Mouse (Mus musculus): ENCODE data around the gene Tnfrsf8. TPM values are rescaled to one million over a fixed set of nuclear protein-coding genes. Genes with fewer than 3 reads are reported as not detected.
"Not testable (repeated sequence)": the region's sequence is repeated elsewhere in the genome, so short reads cannot be mapped to it uniquely, and the experiment has no call there.

Tnfrsf8 gene
- polyA plus RNA-seq, 1 experiment from 2014 or later: 1.0 TPM

DNA sequence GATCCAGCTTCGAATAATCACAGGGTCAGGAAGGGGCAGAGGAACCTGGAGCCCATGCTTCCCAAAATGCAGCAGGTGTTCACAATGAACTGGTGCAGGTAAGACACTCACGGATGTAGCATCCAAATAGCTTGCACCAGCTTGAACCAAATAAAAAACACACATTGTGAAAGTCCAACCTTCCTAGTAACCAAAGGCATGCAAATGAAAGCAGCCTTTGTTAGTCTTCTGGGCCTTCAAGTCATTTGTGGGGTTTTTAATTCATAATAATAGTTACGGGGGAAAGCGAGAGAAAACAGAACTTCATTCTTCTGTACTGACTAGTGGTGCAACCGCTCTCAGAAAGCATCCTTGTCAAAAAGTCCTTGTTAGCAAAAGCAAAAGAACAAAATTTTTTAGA, 1.7 kb upstream of the Tnfrsf8 start:
- H3K36me3 ChIP-seq (ENCODE audit: control insufficient read depth, insufficient read depth, low read length): no peaks in the 10 kb centered on the region
- ATAC-seq: no peak
- H3K4me2 ChIP-seq (ENCODE audit: low read length): no peak overlapping the region
- no peak overlapping the region for H3K27ac ChIP-seq (ENCODE audit: low read length)
- H3K9ac ChIP-seq (ENCODE audit: low read depth, low read length): no peak overlapping the region
- no peaks in the 10 kb centered on the region for H3K9me3 ChIP-seq (replicated peaks; ENCODE audit: control insufficient read depth, low read length, poor library complexity, severe bottlenecking)
- 86% methylated on average over 5 of the region's 5 CpGs for WGBS
- H3K27me3 ChIP-seq (ENCODE audit: control insufficient read depth, insufficient read depth, low read depth, low read length): no peaks in the 10 kb centered on the region
- H3K4me3 ChIP-seq (ENCODE audit: low read depth, low read length): no peak overlapping the region
- H3K4me1 ChIP-seq (ENCODE audit: control insufficient read depth, insufficient read depth, low read length): no peaks in the 10 kb centered on the region

DNA sequence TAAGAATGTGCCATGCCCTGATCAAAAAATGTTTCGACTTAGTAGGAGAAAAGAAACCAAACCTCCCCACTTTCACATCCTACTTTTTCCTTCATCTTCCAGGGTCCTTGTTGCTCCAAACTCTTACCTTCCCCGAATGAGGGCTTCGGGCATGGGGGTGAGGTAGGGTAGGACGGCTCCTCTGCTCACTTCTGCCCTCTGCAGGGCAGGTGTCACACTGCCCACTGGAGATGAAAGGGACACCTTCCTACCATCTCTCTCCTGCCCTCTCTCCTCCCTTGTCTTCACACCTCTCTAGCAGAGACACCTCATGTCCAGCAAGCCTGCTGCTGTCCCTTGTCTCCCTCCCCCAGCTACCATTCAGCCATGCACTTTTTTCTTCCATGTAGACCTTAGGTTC, 998 bp downstream of the Tnfrsf8 start:
- H3K9me3 ChIP-seq (replicated peaks; ENCODE audit: control insufficient read depth, low read length, poor library complexity, severe bottlenecking): no peaks in the 10 kb centered on the region
- H3K9ac ChIP-seq (ENCODE audit: low read depth, low read length): no peak overlapping the region
- H3K36me3 ChIP-seq (ENCODE audit: control insufficient read depth, insufficient read depth, low read length): no peaks in the 10 kb centered on the region
- no peaks in the 10 kb centered on the region for H3K4me1 ChIP-seq (ENCODE audit: control insufficient read depth, insufficient read depth, low read length)
- WGBS: 85% methylated on average over 4 of the region's 4 CpGs
- H3K4me2 ChIP-seq (ENCODE audit: low read length): no peak overlapping the region
- no peaks in the 10 kb centered on the region for H3K27me3 ChIP-seq (ENCODE audit: control insufficient read depth, insufficient read depth, low read depth, low read length)
- H3K27ac ChIP-seq (ENCODE audit: low read length): no peak overlapping the region
- no peak for ATAC-seq
- H3K4me3 ChIP-seq (ENCODE audit: low read depth, low read length): no peak overlapping the region

DNA sequence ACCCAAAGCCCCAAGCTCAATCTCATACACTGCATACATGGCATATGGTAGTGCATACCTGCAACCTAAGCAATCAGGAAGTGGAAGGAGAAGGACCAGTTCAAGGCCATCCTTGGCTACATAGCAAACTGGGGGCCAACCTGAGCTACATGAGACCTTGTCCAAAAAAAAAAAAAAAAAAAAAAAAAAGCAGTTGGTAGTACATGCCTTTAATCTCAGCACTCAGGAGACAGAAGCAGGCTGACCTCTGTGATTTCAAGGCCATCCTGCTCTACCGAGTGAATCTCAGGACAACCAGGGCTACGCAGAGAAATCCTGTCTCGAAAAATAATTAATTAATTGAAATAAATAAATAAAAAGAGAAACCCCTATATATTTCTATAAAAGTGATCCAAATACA, 1.7 kb downstream of the Tnfrsf8 start:
- H3K4me2 ChIP-seq (ENCODE audit: low read length): no peak overlapping the region
- no peak overlapping the region for H3K27ac ChIP-seq (ENCODE audit: low read length)
- no peaks in the 10 kb centered on the region for H3K36me3 ChIP-seq (ENCODE audit: control insufficient read depth, insufficient read depth, low read length)
- H3K9me3 ChIP-seq (replicated peaks; ENCODE audit: control insufficient read depth, low read length, poor library complexity, severe bottlenecking): no peaks in the 10 kb centered on the region
- 91% methylated on average over 3 of the region's 3 CpGs for WGBS
- H3K27me3 ChIP-seq (ENCODE audit: control insufficient read depth, insufficient read depth, low read depth, low read length): no peaks in the 10 kb centered on the region
- no peaks in the 10 kb centered on the region for H3K4me1 ChIP-seq (ENCODE audit: control insufficient read depth, insufficient read depth, low read length)
- H3K4me3 ChIP-seq (ENCODE audit: low read depth, low read length): no peak overlapping the region
- ATAC-seq: no peak
- no peak overlapping the region for H3K9ac ChIP-seq (ENCODE audit: low read depth, low read length)

DNA sequence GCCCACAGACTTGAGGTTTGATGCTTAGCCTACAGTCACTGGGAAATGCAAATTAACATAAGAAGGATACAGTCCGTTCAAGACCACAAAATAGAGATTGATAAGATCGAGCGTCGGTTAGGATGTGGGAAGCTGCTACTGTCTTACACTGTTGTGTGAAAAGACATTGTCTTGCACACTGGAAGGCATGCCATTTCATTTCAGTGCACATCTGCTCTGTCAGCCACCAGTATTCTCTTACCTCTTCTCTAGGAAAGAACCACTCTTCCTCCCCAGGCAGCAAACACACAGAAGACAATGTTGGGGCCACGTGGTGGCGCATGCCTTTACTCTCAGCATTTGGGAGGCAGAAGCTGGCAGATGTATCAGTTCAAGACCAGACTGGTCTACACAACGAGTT, 2.4 kb downstream of the Tnfrsf8 start:
- H3K27ac ChIP-seq (ENCODE audit: low read length): no peak overlapping the region
- ATAC-seq: no peak
- H3K4me3 ChIP-seq (ENCODE audit: low read depth, low read length): no peak overlapping the region
- H3K9ac ChIP-seq (ENCODE audit: low read depth, low read length): no peak overlapping the region
- no peak overlapping the region for H3K4me2 ChIP-seq (ENCODE audit: low read length)
- WGBS: 79% methylated on average over 7 of the region's 7 CpGs
- no peaks in the 10 kb centered on the region for H3K4me1 ChIP-seq (ENCODE audit: control insufficient read depth, insufficient read depth, low read length)
- no peaks in the 10 kb centered on the region for H3K9me3 ChIP-seq (replicated peaks; ENCODE audit: control insufficient read depth, low read length, poor library complexity, severe bottlenecking)
- no peaks in the 10 kb centered on the region for H3K27me3 ChIP-seq (ENCODE audit: control insufficient read depth, insufficient read depth, low read depth, low read length)
- no peaks in the 10 kb centered on the region for H3K36me3 ChIP-seq (ENCODE audit: control insufficient read depth, insufficient read depth, low read length)

DNA sequence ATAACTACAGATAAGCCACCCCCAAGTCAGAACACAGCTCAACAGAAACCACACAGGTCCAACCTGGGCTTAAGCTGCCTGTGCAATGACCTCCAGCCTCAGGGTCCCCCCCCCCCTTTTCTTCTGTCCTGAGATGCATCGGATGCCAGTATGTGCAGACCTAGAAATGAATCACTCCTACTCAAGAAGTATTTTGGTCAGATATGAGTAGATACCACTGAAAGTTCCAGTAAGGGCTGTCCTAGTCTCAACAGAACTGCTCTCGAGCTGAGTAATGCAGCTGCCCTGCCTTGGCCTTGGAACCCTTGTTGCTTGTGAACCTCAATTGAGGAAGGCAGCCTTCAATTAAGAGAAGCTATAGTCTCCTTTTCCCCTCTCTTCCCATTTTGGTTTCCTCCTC, 4.1 kb downstream of the Tnfrsf8 start:
- no peak for ATAC-seq
- Histone ChIP-seq H3K4me2 (ENCODE audit: low read length) (no peak overlapping the region), H3K27me3 (ENCODE audit: control insufficient read depth, insufficient read depth, low read depth, low read length) (no peaks in the 10 kb centered on the region), H3K9ac (ENCODE audit: low read depth, low read length) (no peak overlapping the region), H3K4me3 (ENCODE audit: low read depth, low read length) (no peak overlapping the region), H3K9me3 (replicated peaks; ENCODE audit: control insufficient read depth, low read length, poor library complexity, severe bottlenecking) (no peaks in the 10 kb centered on the region), H3K4me1 (ENCODE audit: control insufficient read depth, insufficient read depth, low read length) (no peaks in the 10 kb centered on the region), H3K27ac (ENCODE audit: low read length) (no peak overlapping the region), H3K36me3 (ENCODE audit: control insufficient read depth, insufficient read depth, low read length) (no peaks in the 10 kb centered on the region)
- WGBS: 90% methylated on average over 2 of the region's 2 CpGs

DNA sequence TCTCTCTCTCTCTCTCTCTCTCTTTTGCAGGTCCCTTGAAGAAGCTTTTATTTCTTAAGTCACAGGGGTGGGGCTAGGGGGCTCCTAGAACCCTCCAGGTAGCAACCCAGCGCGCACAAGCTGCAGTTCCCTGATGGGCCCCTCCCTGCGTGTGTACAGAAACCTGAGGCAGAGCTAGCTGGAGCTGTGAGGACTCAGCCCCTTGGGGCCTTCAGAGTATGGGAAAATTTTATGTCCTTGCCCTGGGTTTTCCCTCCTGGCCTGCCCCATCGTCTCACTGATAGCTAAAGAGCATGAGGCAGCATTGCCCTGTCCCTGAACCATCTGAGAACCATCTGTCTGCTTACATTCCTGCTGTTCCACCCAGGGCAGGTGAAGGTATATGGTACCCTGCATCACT, 8.5 kb downstream of the Tnfrsf8 start:
- 40% methylated on average over 4 of the region's 4 CpGs for WGBS
- no peaks in the 10 kb centered on the region for H3K9me3 ChIP-seq (replicated peaks; ENCODE audit: control insufficient read depth, low read length, poor library complexity, severe bottlenecking)
- no peaks in the 10 kb centered on the region for H3K36me3 ChIP-seq (ENCODE audit: control insufficient read depth, insufficient read depth, low read length)
- no peak overlapping the region for H3K4me3 ChIP-seq (ENCODE audit: low read depth, low read length)
- no peak overlapping the region for H3K9ac ChIP-seq (ENCODE audit: low read depth, low read length)
- H3K27me3 ChIP-seq (ENCODE audit: control insufficient read depth, insufficient read depth, low read depth, low read length): no peaks in the 10 kb centered on the region
- no peaks in the 10 kb centered on the region for H3K4me1 ChIP-seq (ENCODE audit: control insufficient read depth, insufficient read depth, low read length)
- no peak overlapping the region for H3K27ac ChIP-seq (ENCODE audit: low read length)
- no peak overlapping the region for H3K4me2 ChIP-seq (ENCODE audit: low read length)
- ATAC-seq: no peak

DNA sequence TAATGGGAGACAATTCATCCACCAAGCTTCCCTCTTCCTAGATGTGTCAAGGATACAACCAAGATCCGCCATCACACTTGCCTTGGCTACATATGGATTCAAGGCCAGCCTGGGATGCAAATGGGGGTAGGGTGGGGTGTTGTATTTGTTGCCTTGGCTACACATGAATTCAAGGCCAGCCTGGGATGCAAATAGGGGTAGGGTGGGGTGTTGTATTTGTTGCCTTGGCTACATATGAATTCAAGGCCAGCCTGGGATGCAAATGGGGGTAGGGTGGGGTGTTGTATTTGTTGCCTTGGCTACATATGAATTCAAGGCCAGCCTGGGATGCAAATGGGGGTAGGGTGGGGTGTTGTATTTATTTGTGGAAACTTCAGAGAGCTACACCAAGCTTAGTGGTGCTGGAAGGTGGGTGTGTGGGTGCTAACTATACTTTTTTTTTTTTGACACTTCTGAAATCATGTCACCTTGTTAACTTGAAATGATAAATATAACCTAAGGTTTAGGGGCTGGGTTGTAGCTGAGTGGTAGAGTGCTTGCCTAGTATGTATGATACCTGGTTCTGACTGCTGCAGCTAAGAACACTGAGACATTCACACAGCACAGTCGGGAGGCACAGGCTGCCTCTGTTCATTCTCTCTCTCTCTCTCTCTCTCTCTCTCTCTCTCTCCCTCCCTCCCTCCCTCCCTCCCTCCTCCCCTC, 9.2 kb downstream of the Tnfrsf8 start:
- not testable (repeated sequence) for H3K9ac ChIP-seq (ENCODE audit: low read depth, low read length); H3K4me3 ChIP-seq (ENCODE audit: low read depth, low read length); ATAC-seq; H3K27me3 ChIP-seq (ENCODE audit: control insufficient read depth, insufficient read depth, low read depth, low read length); H3K4me2 ChIP-seq (ENCODE audit: low read length); H3K4me1 ChIP-seq (ENCODE audit: control insufficient read depth, insufficient read depth, low read length); H3K36me3 ChIP-seq (ENCODE audit: control insufficient read depth, insufficient read depth, low read length); H3K27ac ChIP-seq (ENCODE audit: low read length); H3K9me3 ChIP-seq (replicated peaks; ENCODE audit: control insufficient read depth, low read length, poor library complexity, severe bottlenecking)
- WGBS: 35% methylated on average over 2 of the region's 2 CpGs

DNA sequence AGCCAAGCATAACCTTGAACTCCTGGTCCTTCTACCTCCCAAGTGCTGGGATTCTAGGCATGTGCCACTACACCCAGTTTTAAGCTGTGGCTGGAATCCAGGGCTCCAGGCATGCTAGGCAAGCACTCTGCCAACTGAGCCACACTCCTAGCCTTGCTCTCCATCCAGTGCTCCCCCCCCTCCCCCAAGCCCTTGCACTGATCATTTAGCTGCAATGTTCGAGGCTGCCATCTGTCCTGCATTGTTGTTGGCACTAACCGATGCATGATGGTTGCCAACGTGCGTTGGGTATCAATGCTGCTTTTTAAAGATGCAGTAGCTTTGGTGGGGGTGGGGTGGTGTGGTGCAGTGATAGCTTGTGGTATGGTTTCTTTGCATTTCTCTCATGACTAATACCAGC, 10.9 kb downstream of the Tnfrsf8 start:
- ATAC-seq: no peak
- H3K4me2 ChIP-seq (ENCODE audit: low read length): no peak overlapping the region
- H3K36me3 ChIP-seq (ENCODE audit: control insufficient read depth, insufficient read depth, low read length): no peaks in the 10 kb centered on the region
- no peaks in the 10 kb centered on the region for H3K9me3 ChIP-seq (replicated peaks; ENCODE audit: control insufficient read depth, low read length, poor library complexity, severe bottlenecking)
- no peak overlapping the region for H3K9ac ChIP-seq (ENCODE audit: low read depth, low read length)
- H3K4me1 ChIP-seq (ENCODE audit: control insufficient read depth, insufficient read depth, low read length): no peaks in the 10 kb centered on the region
- H3K27ac ChIP-seq (ENCODE audit: low read length): no peak overlapping the region
- WGBS: 68% methylated on average over 4 of the region's 4 CpGs
- no peaks in the 10 kb centered on the region for H3K27me3 ChIP-seq (ENCODE audit: control insufficient read depth, insufficient read depth, low read depth, low read length)
- no peak overlapping the region for H3K4me3 ChIP-seq (ENCODE audit: low read depth, low read length)

DNA sequence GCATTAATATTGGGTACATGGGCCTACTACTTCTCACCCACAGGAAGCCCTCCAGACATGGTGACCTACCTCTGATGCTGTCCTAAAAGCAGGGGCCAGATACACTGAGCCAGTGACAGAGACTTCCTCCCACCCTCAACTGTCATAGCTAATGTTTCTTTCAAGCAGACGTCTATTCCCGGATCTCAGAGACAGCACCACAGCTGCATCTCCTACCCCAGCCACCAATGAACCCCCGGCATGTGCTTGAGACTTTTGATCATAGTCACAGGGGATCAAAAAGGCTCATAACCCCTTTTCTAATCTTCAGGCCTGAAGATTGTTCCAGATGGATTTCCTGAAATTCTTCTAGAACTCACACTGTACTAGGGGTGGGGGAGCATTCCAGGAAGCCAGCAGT, 12.9 kb downstream of the Tnfrsf8 start:
- H3K9ac ChIP-seq (ENCODE audit: low read depth, low read length): no peak overlapping the region
- no peak overlapping the region for H3K27ac ChIP-seq (ENCODE audit: low read length)
- H3K4me3 ChIP-seq (ENCODE audit: low read depth, low read length): no peak overlapping the region
- ATAC-seq: no peak
- no peaks in the 10 kb centered on the region for H3K36me3 ChIP-seq (ENCODE audit: control insufficient read depth, insufficient read depth, low read length)
- no peaks in the 10 kb centered on the region for H3K9me3 ChIP-seq (replicated peaks; ENCODE audit: control insufficient read depth, low read length, poor library complexity, severe bottlenecking)
- no peaks in the 10 kb centered on the region for H3K27me3 ChIP-seq (ENCODE audit: control insufficient read depth, insufficient read depth, low read depth, low read length)
- WGBS: 77% methylated on average over 3 of the region's 3 CpGs
- H3K4me2 ChIP-seq (ENCODE audit: low read length): no peak overlapping the region
- no peaks in the 10 kb centered on the region for H3K4me1 ChIP-seq (ENCODE audit: control insufficient read depth, insufficient read depth, low read length)
